Mouse (Mus musculus) bone marrow, adult 2 months (tissue): ENCODE measurements around the gene Fam120b. TPM values are rescaled to one million over a fixed set of nuclear protein-coding genes. Genes with fewer than 3 reads are reported as not detected.

Source experiments
- H3K27ac ChIP-seq: fragments of 200-500 bp; 2 replicates; pipeline ENCODE4 v1.5.1; 2012; ENCODE audit warnings: low read depth, mild to moderate bottlenecking, control low read depth, inconsistent platforms, low read length; ENCODE audit not compliant: control insufficient read depth, poor library complexity, insufficient read depth
- H3K4me1 ChIP-seq: fragments of 200-500 bp; 2 replicates; pipeline ENCODE4 v1.6.1; 2011; ENCODE audit warnings: low read length; ENCODE audit not compliant: control insufficient read depth, insufficient read depth
- H3K4me3 ChIP-seq: fragments of 200-500 bp; replicated peaks from 2 replicates; pipeline ENCODE3; 2011; ENCODE audit warnings: mild to moderate bottlenecking, low read depth, low read length, control low read depth; ENCODE audit not compliant: control insufficient read depth
- CTCF ChIP-seq: fragments of 200-500 bp; IDR thresholded peaks from 2 replicates; pipeline ENCODE4 v1.5.1; 2011; ENCODE audit warnings: low read length, control low read depth; ENCODE audit not compliant: control insufficient read depth, insufficient read depth
- POLR2A ChIP-seq: fragments of 200-500 bp; IDR thresholded peaks from 2 replicates; pipeline ENCODE4 v1.6.1; 2011; ENCODE audit warnings: low read depth, mild to moderate bottlenecking, control low read depth, low read length, borderline replicate concordance; ENCODE audit not compliant: control insufficient read depth
- WGBS: fragments of 180-500 bp; shearing (Covaris S2); methylation state at CpG from one replicate; pipeline ENCODE4 v1.1.7; 2018; 5-methylcytosine and 5-hydroxymethylcytosine counted together
- polyA plus RNA-seq: library from polyadenylated mRNA; stranded (reverse); fragments of >200 nt; gene quantifications from 2 replicates; pipeline ENCODE4 v1.2.4, GENCODE M21; 2011; ENCODE audit warnings: low replicate concordance; ENCODE audit not compliant: missing spikeins, insufficient read depth, insufficient read length

Gene Fam120b
- polyA plus RNA-seq, 1 experiment: 8.2 TPM

DNA sequence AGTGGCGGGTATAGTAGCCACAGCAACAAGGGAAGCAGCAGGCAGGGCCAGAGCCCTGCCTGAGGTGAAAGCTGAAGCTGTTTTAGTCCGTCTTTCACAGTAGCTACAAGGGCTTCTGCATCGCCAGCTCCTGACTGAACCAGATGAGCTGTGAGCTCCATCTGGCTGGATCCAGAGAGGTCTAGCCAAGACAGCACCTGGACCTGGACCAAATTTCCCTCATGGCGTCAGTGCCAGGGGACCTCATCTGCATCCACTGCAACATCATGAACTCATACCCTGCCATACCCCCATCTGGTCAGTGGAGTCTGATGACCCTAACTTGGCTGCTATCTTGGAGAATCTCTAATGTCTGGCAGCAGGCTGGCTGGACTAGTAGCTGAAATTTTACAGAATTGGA is 63.8 kb downstream of the Fam120b start:
- whole genome bisulfite sequencing: 83% methylated on average over 4 of the region's 4 CpGs
- TF ChIP-seq POLR2A (no peak), CTCF (no peak)
- Histone ChIP-seq H3K4me3 (no peak overlapping the region), H3K27ac (no peak overlapping the region), H3K4me1 (no peaks in the 10 kb centered on the region)

- Histone ChIP-seq H3K4me3 (no peak overlapping the region), H3K4me1 (no peaks in the 10 kb centered on the region), H3K27ac (no peak overlapping the region)
- WGBS: 83% methylated on average over 6 of the region's 6 CpGs
- TF ChIP-seq POLR2A (no peak), CTCF (no peak)
Observed at GRCm38 (mm10) chr17:15461921-15462495, 66.0 kb downstream of the Fam120b start.

DNA sequence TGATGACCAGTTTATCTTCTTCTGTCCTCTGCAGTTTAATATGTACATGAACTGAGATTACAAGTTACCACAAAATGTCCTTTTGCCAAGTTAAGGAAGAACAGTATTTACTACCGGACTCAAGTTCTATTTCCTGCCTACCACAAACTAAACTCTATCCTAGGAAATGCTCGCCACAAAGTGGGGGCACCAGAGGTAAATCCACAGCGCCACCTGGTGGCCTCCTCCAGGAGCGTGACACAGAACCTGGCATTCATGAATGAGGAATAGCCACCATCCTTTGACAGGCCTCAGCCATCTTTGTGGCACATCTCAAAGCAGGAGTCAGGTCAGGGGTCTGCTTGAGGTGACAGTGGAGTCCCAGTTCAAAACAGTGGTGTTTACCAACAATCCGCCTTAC is 71.7 kb downstream of the Fam120b start:
- Histone ChIP-seq H3K4me1 (no peaks in the 10 kb centered on the region), H3K4me3 (no peak overlapping the region), H3K27ac (no peak overlapping the region)
- peak; percentile 95 for TF ChIP-seq CTCF
- no peak for TF ChIP-seq POLR2A
- 18% methylated on average over 5 of the region's 5 CpGs for WGBS

GRCm38 (mm10) chr17:15472671-15473070 is 76.7 kb downstream of the Fam120b start:
- Histone ChIP-seq H3K4me1 (no peaks in the 10 kb centered on the region), H3K27ac (no peak overlapping the region), H3K4me3 (no peak overlapping the region)
- TF ChIP-seq POLR2A: no peak
- TF ChIP-seq CTCF: no peak
- 81% methylated on average over 4 of the region's 4 CpGs for WGBS

Other genes with a start within 250 kb of the Fam120b start
- gene Dll1, start 19.3 kb upstream of the Fam120b start, polyA plus RNA-seq: 3.0 TPM in 1 of 2 replicates, not detected in the other
- gene Psmb1, start 103.5 kb downstream of the Fam120b start, polyA plus RNA-seq: 146 and 240 TPM in 2 replicates
- gene Tbp, start 103.7 kb downstream of the Fam120b start, polyA plus RNA-seq: 14.0 and 15.6 TPM in 2 replicates
- 15.7 and 39.6 TPM in 2 replicates for gene Pdcd2, start 131.1 kb downstream of the Fam120b start, polyA plus RNA-seq
- gene Prdm9, start 168.2 kb downstream of the Fam120b start, polyA plus RNA-seq: 2.4 and 5.7 TPM in 2 replicates